Mouse (Mus musculus) cerebellum, adult 9-11 months (tissue): ENCODE measurements around the gene Abcc8.
"Not testable (repeated sequence)": the region's sequence is repeated elsewhere in the genome, so short reads cannot be mapped to it uniquely, and the experiment has no call there.

Source experiments
- DNase-seq: peaks from one replicate; pipeline ENCODE4 v3.0.0; 2022

Abcc8 gene

DNA sequence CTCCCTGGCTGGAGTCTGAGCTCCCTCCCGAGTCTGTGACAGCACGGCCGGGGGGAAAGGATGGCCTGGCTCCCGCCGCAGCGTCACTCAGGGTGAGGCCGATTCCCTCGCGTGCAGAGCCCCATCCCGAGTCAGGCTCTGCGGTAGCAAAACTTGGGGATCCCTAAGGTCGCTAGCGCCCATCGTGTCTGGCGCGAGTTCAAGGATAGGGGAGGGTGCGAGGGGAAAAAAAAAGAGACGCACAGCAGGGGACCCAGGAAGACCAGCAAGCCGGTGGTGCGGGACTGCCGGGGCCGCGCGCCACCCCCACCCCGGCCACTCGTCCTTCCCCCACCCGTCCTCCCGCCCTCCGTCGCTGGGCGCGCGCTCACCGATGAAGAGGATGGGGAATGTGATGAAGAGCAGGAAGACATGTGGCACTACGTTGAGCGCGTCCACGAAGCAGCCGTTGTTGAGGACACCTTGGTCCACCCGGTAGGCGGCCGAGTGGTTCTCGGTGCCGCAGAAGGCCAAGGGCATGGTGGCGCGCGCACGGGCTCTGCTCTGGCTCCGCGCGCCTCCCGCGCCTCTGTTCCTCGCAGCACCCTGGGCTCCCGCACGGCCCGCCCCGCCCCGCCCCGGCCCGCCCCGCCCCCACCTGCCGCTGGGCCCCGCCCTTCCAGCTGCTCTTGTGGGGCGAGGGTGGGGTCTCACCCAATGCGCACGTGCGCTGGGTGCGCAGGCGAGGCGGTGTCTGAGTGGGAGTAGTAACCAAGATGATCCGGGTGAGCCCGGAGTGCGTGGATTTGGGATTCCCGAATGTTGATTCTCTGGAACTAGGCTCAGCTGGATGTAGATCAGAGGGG lies at the start of gene Abcc8:
TSS of gene Abcc8 (minus strand) at position 603 of the 845 bp plus-strand sequence.
- peak; percentile 73 for DNase-seq

DNA sequence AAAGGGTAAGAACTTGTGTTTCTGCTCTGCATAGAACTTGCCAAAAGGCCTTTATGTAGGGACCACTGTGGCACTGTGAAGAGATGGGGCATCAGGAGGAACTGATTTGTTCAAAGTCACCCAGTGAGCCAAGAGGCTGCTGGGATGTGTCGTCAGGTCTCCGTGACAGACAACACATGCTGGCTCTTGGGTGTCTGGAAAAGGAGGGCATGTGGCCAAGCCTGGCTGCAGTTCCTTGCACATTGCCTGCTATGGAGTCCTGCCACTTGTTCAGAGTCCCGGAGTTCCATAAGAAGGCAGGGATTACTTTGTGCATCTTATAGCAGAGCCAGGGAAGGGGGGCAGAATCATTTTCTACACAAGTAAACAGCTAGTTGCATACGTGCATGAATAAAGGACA lies 47.1 kb upstream of the Abcc8 start:
- peak; percentile 47 for DNase-seq

- peak; percentile 41 for DNase-seq
Observed at GRCm38 (mm10) chr7:46226253-46226652, 46.4 kb upstream of the Abcc8 start.

DNA sequence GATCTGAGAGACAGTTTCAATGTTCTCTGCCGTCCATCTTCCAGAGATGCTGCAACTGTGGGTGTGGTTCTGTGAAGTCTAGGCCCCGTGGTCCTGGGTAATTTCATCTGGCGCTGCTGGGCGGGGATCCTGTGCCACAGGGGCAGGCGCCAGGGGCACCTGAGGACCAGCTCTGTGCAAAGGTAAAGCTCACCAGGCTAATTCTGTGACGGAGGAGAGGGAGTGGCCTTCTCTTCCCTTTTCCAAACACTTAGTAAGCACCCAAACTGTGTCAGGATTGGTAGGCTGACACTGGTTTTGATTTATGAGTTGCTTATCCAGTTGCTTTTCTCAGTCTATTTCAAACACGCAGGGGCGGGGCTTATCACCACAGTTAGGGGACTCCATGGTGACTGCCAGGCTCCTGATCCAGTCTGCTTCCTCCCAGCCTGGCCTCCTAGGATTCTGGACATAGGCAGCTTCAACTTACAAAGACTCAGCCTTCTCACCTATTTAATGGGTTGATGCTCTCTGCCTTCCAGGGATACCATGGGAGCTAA lies 40.8 kb upstream of the Abcc8 start:
- no peak for DNase-seq

DNA sequence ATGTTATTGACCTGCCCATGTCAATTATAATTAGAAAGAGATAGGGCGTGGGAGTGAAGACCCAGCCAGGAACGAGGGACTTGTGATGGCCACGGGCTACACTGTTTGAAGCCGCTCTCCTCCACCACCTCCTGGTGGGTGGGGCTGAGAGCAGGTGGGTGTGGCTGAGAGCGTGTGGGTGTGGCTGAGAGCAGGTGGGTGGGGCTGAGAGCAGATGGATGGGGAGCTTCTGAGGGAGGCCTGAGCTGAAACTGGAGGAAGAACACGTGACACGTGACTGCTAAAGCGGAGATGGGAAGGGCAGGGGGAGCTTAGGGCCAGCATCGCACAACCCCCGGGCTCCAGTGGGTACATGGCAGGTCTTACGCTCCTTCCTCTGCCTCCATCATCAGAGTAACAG lies 38.6 kb upstream of the Abcc8 start:
- DNase-seq = no peak

DNA sequence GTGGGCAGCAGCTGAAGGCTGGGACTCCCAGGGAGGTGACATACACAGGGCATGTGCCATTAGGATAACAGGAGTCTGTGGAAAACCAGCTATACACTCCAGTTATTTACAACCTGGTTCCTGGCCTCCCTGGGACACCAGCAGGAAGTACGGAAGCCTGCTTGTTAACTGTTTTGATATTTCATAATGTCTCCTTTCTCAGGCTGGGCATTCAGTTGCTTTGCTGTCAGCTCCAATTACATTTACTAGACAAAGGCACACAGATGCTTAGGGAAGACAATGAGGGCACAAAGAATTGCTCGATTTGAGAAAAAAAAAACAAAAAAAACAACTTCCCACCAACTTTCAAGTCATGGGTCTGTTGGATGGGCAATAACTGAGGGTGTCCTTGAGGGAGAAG lies 36.6 kb upstream of the Abcc8 start:
- no peak for DNase-seq

DNA sequence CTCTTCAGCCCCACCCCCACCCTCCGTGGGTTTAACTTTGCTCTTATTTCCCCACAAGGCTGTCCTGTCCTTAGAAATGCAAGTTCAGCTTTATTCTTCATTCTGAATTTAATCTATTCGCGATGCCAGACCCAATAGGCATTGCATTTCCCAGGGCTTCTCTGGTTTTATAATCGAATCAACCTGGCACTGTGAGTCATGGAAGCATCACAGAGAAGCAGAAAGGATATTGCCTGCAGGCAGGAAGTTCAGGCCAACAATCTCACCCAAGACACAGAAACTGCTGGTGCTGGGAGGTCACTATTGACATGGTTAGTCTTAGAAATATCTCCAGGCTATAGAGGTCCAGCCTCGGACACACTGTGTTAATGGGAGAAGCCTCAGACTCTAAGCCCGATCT lies 30.4 kb upstream of the Abcc8 start:
- no peak for DNase-seq

GRCm38 (mm10) chr7:46208131-46208530 lies 28.3 kb upstream of the Abcc8 start:
- DNase-seq = no peak

- DNase-seq = no peak
Observed at GRCm38 (mm10) chr7:46204775-46205174, 24.9 kb upstream of the Abcc8 start.

DNA sequence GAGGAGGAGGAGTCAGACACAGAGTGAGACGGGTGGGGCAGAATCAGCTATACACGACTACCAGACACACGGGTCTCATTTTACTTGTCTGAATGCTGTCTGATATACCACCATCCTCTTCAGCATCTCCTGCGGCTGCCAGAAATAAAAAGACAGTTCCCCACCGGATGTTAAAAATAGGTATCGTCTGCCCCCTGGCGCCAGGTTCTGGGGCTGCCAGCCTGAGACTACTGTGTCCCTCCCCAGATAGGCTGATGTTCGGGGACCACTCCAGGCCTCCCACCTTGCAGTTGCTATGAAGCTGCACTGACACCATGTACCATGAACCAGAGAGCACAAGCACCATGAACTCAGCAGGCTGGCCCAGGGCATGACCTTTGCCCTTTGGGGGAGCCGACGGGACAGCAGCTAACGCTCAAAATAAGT lies 24.2 kb upstream of the Abcc8 start:
- DNase-seq = peak; percentile 45

DNA sequence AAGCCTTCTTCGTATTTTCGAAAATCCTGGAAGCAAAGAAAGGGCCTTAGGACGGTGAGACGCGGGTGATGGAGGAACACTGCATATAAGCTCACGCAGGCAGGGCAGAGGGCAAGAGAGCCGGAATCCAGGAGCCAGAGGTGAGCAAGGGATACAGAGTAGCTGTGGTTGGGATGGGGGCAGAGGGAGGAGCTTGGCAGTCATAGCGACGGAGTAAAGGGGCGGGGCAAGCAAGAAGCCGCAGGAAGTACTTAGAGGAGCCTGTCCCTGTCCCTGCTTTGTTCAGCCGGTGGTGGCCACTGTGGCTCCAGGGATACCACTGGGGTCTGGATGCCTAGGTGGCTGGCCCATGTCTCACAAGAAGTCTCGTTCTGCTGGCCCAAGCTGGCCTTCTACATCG lies 21.8 kb upstream of the Abcc8 start:
- DNase-seq = no peak

DNA sequence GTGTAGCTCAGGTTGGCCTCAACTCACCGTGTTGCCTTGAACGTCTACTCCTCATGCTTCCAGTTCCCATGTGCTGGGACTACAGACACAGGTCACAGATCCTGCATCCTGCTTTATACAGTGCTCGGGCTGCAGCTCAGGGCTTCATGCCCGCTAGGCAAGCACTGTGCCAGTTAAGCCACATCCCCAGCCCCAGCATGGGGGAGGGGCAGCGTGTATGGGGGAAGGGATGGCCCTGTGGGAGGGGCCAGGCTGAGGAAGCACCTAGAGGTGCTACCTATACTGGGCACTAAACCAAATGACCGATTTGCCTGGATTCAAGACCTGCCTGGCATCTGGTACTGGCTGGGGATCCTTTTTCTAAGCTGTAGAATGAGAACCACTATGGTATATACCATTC lies 20.2 kb upstream of the Abcc8 start:
- no peak for DNase-seq

DNA sequence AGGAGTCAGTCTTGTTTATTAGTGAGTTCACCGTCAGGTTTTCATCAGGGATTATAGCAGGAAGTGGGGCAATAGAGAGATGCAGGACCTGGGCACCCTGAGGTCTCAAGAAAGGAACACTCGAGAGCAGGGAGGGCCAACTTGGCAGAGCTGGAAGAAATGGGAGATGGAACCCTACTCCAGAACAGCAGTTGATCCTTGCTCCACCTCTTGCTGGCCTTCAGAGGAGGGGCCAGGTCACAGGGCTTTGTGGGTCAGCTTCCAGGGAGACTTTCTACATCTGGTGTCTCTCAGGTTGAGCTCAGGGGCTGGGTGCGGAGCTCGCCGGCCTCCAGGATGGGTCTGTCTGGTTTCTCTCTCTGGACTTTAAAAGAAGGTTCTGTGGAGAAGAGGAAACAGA lies 15.5 kb upstream of the Abcc8 start:
- DNase-seq = no peak

DNA sequence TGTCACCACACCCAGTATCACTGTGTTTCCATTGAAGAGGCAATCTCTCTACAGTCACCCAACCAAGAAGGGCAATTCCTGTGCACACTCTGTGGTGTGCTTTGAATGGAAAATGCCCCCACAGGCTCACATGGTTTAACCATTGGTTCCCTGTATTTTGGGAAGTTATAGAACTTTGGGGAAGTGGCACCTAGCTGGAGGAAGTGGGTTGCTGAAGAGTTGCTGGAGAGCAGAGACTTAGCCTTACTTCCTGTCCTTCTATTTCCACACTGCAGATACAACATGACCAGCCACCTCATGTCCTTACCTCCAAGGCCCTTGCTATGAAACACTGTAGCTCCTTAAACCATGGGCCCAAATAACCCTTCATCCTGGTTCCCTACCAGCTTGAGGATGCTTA lies 4.4 kb upstream of the Abcc8 start:
- no peak for DNase-seq

DNA sequence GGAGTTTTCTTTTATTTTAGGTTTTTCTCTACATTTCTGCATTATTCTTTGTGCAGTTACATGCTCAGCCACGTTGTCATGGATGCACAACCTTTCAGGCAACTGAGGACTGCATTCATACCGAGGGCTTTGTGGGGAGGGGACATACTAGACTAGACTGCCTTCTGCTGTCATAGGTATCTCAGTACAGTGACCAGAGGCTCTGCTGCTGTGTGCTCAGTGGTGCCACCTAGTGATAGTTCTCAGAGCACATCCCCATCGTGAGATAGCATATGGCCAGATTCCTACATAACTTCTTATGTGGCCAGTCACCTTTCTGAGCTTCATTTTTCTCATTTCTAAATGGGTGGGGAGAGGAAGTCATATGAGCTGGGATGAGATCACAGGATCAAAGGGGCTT lies 1.8 kb upstream of the Abcc8 start:
- DNase-seq = peak; percentile 81

GRCm38 (mm10) chr7:46168980-46169379 lies 10.9 kb downstream of the Abcc8 start:
- DNase-seq = not testable (repeated sequence)

- DNase-seq = no peak
Observed at GRCm38 (mm10) chr7:46168402-46168801, 11.4 kb downstream of the Abcc8 start.

- no peak for DNase-seq
Observed at GRCm38 (mm10) chr7:46167901-46168300, 11.9 kb downstream of the Abcc8 start.

DNA sequence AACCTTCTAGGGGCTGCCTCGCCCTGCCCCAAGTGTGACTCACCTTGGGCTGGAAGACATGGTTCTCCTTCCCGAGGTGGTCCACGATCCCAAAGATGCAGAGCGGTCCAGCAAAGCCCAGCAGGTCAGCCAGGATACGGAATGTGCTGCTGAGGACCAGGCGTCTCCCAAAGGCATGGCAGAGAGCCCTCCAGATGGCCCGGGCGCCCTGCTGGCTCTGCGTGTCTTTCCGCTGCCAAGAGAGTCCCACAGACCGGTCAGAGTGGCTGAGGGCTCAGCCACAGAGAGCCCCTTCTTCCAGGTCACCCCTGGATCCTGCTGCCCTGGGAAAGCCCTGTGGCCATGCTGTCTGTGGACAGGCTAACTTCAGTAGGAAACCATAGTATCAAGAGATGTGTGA lies 14.0 kb downstream of the Abcc8 start:
- peak; percentile 83 for DNase-seq

- no peak for DNase-seq
Observed at GRCm38 (mm10) chr7:46162731-46163130, 17.1 kb downstream of the Abcc8 start.

GRCm38 (mm10) chr7:46162132-46162727 lies 17.6 kb downstream of the Abcc8 start:
- peak; percentile 98 for DNase-seq

DNA sequence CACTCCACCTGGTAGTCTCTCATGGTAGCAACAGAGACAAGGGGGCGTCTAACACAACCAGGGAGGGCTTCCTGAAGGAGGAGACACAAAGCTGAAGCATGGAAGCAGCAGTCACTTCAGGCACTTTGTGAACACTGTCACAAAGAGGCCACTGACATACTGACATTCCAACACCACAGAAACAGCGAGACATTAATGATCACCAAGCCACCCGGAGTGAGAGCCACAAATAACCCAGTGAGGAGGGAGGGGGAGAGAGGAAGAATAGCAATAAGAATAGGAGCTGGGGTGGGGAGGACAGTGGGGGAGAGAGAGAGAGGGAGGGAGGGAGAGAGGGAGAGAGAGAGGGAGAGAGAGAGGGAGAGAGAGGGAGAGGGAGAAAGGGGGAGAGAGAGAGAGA lies 18.2 kb downstream of the Abcc8 start:
- DNase-seq = peak; percentile 65

- DNase-seq = no peak
Observed at GRCm38 (mm10) chr7:46157746-46158145, 22.1 kb downstream of the Abcc8 start.
